Mouse (Mus musculus): Measurements from ENCODE around the gene Pou2f2. TPM values are rescaled to one million over a fixed set of nuclear protein-coding genes. Genes with fewer than 3 reads are reported as not detected.

Gene Pou2f2
- polyA plus RNA-seq (2015; fragmentation: Nextera tagmentation; extraction: Ambion mirVana), result 1.8 TPM in 2 replicates

GRCm38 (mm10) chr7:25179606-25180161 lies at the start of gene Pou2f2:
Gene Pou2f2 (minus strand): TSS chr7:25179726.
- WGBS, result under 1% methylated on average over 40 of the region's 56 CpGs
- H3K4me2 ChIP-seq (replicated peaks), result peak within 1 kb of the TSS; percentile 90
- no peaks in the 10 kb centered on the region for H3K36me3 ChIP-seq
- H3K9ac ChIP-seq, result peak within 1 kb of the TSS; percentile 34; the same call in 1 of the 2 replicates
- peak within 1 kb of the TSS; percentile 46 for H3K4me3 ChIP-seq (replicated peaks)
- H3K27ac ChIP-seq, result no peak within 1 kb of the TSS
- H3K9me3 ChIP-seq, result no peaks in the 10 kb centered on the region
- peaks cover 78% of the 10 kb centered on the region for H3K27me3 ChIP-seq (replicated peaks)
- H3K4me1 ChIP-seq (replicated peaks), result peaks cover 14% of the 10 kb centered on the region
- peak; percentile 91 for ATAC-seq

GRCm38 (mm10) chr7:25227523-25228300 lies 48.2 kb upstream of the Pou2f2 start:
- Histone ChIP-seq H3K4me3 (replicated peaks) (no peak overlapping the region), H3K9ac (no peak overlapping the region), H3K27me3 (replicated peaks) (no peaks in the 10 kb centered on the region), H3K4me2 (replicated peaks) (no peak overlapping the region), H3K4me1 (replicated peaks) (peaks cover 5% of the 10 kb centered on the region), H3K27ac (no peak overlapping the region), H3K36me3 (peaks cover 60% of the 10 kb centered on the region), H3K9me3 (no peaks in the 10 kb centered on the region)
- no peak for ATAC-seq
- 91% methylated on average over 1 of the region's 1 CpGs for WGBS

GRCm38 (mm10) chr7:25222275-25222967 lies 42.9 kb upstream of the Pou2f2 start:
- peak overlapping the region; percentile 80 for H3K4me3 ChIP-seq (replicated peaks)
- no peaks in the 10 kb centered on the region for H3K27me3 ChIP-seq (replicated peaks)
- WGBS, result 82% methylated on average over 10 of the region's 10 CpGs
- H3K27ac ChIP-seq, result no peak overlapping the region
- no peak for ATAC-seq
- H3K4me1 ChIP-seq (replicated peaks), result peaks cover 39% of the 10 kb centered on the region
- H3K4me2 ChIP-seq (replicated peaks), result peak overlapping the region; percentile 95
- H3K36me3 ChIP-seq, result peaks cover 29% of the 10 kb centered on the region
- peak overlapping the region; percentile 79 for H3K9ac ChIP-seq
- H3K9me3 ChIP-seq, result no peaks in the 10 kb centered on the region

- Histone ChIP-seq H3K4me2 (replicated peaks) (peak within 1 kb of the TSS; percentile 95), H3K36me3 (peaks cover 18% of the 10 kb centered on the region; the same call in 1 of the 2 replicates), H3K27me3 (replicated peaks) (no peaks in the 10 kb centered on the region), H3K27ac (peak within 1 kb of the TSS; percentile 92), H3K9ac (peak within 1 kb of the TSS; percentile 79), H3K4me1 (replicated peaks) (peaks cover 40% of the 10 kb centered on the region), H3K9me3 (no peaks in the 10 kb centered on the region), H3K4me3 (replicated peaks) (peak within 1 kb of the TSS; percentile 80)
- WGBS, result under 1% methylated on average over 45 of the region's 45 CpGs
- ATAC-seq, result peak; percentile 93
Observed at GRCm38 (mm10) chr7:25221102-25221883, 41.8 kb upstream of the Pou2f2 start, which contains the start of gene Zfp526. Gene Zfp526 (plus strand): TSS chr7:25221425.

GRCm38 (mm10) chr7:25220457-25221101 lies 41.1 kb upstream of the Pou2f2 start, which contains the start of gene Dedd2:
Gene Dedd2 (minus strand): TSS chr7:25220615.
- peaks cover 40% of the 10 kb centered on the region for H3K4me1 ChIP-seq (replicated peaks)
- peak within 1 kb of the TSS; percentile 79 for H3K9ac ChIP-seq
- H3K4me3 ChIP-seq (replicated peaks), result peak within 1 kb of the TSS; percentile 80
- ATAC-seq, result no peak
- no peaks in the 10 kb centered on the region for H3K27me3 ChIP-seq (replicated peaks)
- no peaks in the 10 kb centered on the region for H3K9me3 ChIP-seq
- H3K4me2 ChIP-seq (replicated peaks), result peak within 1 kb of the TSS; percentile 95
- peaks cover 11% of the 10 kb centered on the region; the same call in 1 of the 2 replicates for H3K36me3 ChIP-seq
- peak within 1 kb of the TSS; percentile 92 for H3K27ac ChIP-seq
- WGBS, result 7% methylated on average over 20 of the region's 20 CpGs

GRCm38 (mm10) chr7:25219756-25220456 lies 40.4 kb upstream of the Pou2f2 start:
- H3K4me2 ChIP-seq (replicated peaks), result peak overlapping the region; percentile 95
- peak overlapping the region; percentile 79 for H3K9ac ChIP-seq
- ATAC-seq, result peak; percentile 80
- WGBS, result 3% methylated on average over 31 of the region's 31 CpGs
- H3K4me3 ChIP-seq (replicated peaks), result peak overlapping the region; percentile 80
- H3K27ac ChIP-seq, result peak overlapping the region; percentile 92
- H3K4me1 ChIP-seq (replicated peaks), result peaks cover 40% of the 10 kb centered on the region
- H3K36me3 ChIP-seq, result 0 out of 2 replicates have a peak, but pooled peaks cover 8% of the 10 kb centered on the region
- no peaks in the 10 kb centered on the region for H3K9me3 ChIP-seq
- no peaks in the 10 kb centered on the region for H3K27me3 ChIP-seq (replicated peaks)

GRCm38 (mm10) chr7:25219416-25219750 lies 39.9 kb upstream of the Pou2f2 start:
- H3K9ac ChIP-seq, result peak overlapping the region; percentile 74

GRCm38 (mm10) chr7:25218705-25219415 lies 39.3 kb upstream of the Pou2f2 start:
- peak overlapping the region; percentile 74 for H3K9ac ChIP-seq
- peak overlapping the region; percentile 80 for H3K4me3 ChIP-seq (replicated peaks)
- peak overlapping the region; percentile 95 for H3K4me2 ChIP-seq (replicated peaks)
- H3K4me1 ChIP-seq (replicated peaks), result peaks cover 40% of the 10 kb centered on the region
- no peaks in the 10 kb centered on the region for H3K9me3 ChIP-seq
- peak overlapping the region; percentile 92 for H3K27ac ChIP-seq
- WGBS, result under 1% methylated on average over 52 of the region's 53 CpGs
- H3K27me3 ChIP-seq (replicated peaks), result no peaks in the 10 kb centered on the region
- ATAC-seq, result peak; percentile 31
- 0 out of 2 replicates have a peak, but pooled peaks cover 3% of the 10 kb centered on the region for H3K36me3 ChIP-seq

More at GRCm38 (mm10) chr7:25219416-25219750, 39.9 kb upstream of the Pou2f2 start:
- H3K4me1 ChIP-seq (replicated peaks), result peaks cover 40% of the 10 kb centered on the region
- WGBS, result 0% methylated on average over 16 of the region's 16 CpGs
- H3K4me3 ChIP-seq (replicated peaks), result peak overlapping the region; percentile 80
- ATAC-seq, result no peak
- H3K9me3 ChIP-seq, result no peaks in the 10 kb centered on the region
- H3K27me3 ChIP-seq (replicated peaks), result no peaks in the 10 kb centered on the region
- peak overlapping the region; percentile 95 for H3K4me2 ChIP-seq (replicated peaks)
- H3K36me3 ChIP-seq, result 0 out of 2 replicates have a peak, but pooled peaks cover 6% of the 10 kb centered on the region
- peak overlapping the region; percentile 92 for H3K27ac ChIP-seq

- H3K27ac ChIP-seq, result no peak overlapping the region
- 0 out of 2 replicates have a peak, but pooled peaks cover 3% of the 10 kb centered on the region for H3K36me3 ChIP-seq
- H3K9ac ChIP-seq, result peak overlapping the region; percentile 74
- no peaks in the 10 kb centered on the region for H3K9me3 ChIP-seq
- H3K4me1 ChIP-seq (replicated peaks), result peaks cover 37% of the 10 kb centered on the region
- peak overlapping the region; percentile 95 for H3K4me2 ChIP-seq (replicated peaks)
- peak overlapping the region; percentile 80; the same call in 1 of the 2 replicates for H3K4me3 ChIP-seq (replicated peaks)
- 60% methylated on average over 12 of the region's 12 CpGs for WGBS
- no peaks in the 10 kb centered on the region for H3K27me3 ChIP-seq (replicated peaks)
- ATAC-seq, result no peak
Observed at GRCm38 (mm10) chr7:25217653-25218395, 38.3 kb upstream of the Pou2f2 start.

- Histone ChIP-seq H3K27me3 (replicated peaks) (no peaks in the 10 kb centered on the region), H3K27ac (no peak overlapping the region), H3K4me3 (replicated peaks) (no peak overlapping the region), H3K9ac (no peak overlapping the region), H3K4me1 (replicated peaks) (peaks cover 19% of the 10 kb centered on the region), H3K4me2 (replicated peaks) (no peak overlapping the region), H3K36me3 (peaks cover 6% of the 10 kb centered on the region; the same call in 1 of the 2 replicates), H3K9me3 (no peaks in the 10 kb centered on the region)
- WGBS, result 94% methylated on average over 2 of the region's 2 CpGs
- no peak for ATAC-seq
Observed at GRCm38 (mm10) chr7:25214172-25214571, 34.6 kb upstream of the Pou2f2 start.

Data from intestine, embryonic 15.5 days (tissue).